Mouse (Mus musculus) bone marrow macrophage, adult 2 months (primary cell): ENCODE data around the gene Try10.
"Not testable (repeated sequence)": the region's sequence is repeated elsewhere in the genome, so short reads cannot be mapped to it uniquely, and the experiment has no call there.

ENCODE experiments used
- CTCF ChIP-seq: IDR thresholded peaks from 2 replicates; pipeline ENCODE4 v1.5.1; 2012; ENCODE audit warnings: low read depth, mild to moderate bottlenecking, low read length, moderate library complexity
- POLR2A ChIP-seq: IDR thresholded peaks from 2 replicates; pipeline ENCODE4 v1.6.1; 2012; ENCODE audit warnings: mild to moderate bottlenecking, low read depth, low read length, borderline replicate concordance

DNA sequence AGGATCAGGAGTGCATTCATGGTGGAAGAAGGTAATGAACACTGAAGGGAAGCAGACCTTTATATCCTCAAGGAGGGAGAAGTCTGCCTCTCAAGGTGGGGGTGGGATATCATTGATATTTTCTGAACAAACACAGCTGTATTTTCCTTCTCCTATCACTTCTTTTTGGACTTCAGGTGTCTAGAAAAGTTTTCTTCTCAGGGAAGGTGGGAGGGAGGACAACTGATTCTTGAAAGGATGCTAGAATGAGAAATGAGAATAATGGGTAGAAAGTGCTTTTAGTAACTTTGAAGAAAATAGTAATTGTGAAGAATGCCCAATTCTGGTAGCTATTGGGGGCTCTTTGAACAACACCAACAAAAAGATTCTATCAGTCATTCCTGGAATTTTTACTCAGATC lies 23.7 kb downstream of the Try10 start, which contains the start of gene Prss3:
- not testable (repeated sequence) for TF ChIP-seq CTCF, POLR2A
